Mouse (Mus musculus) lung, adult 2 months (tissue): ENCODE measurements at regions not wholly inside any gene's neighbourhood (a gene's known extent, or its start where the extent isn't known, plus 50 kb on each side); places are given as distances from the start of the nearest gene placed in this dataset.

Experiments
- CTCF ChIP-seq: fragments of 200-500 bp; IDR thresholded peaks from 2 replicates; pipeline ENCODE4 v1.5.1; 2011; ENCODE audit warnings: mild to moderate bottlenecking, low read length, control low read depth; ENCODE audit not compliant: insufficient read depth
- POLR2A ChIP-seq: fragments of 200-500 bp; IDR thresholded peaks from 2 replicates; pipeline ENCODE4 v1.6.1; 2011; ENCODE audit warnings: low read depth, mild to moderate bottlenecking, control low read depth, low read length, borderline replicate concordance; ENCODE audit errors: extremely low read depth

DNA sequence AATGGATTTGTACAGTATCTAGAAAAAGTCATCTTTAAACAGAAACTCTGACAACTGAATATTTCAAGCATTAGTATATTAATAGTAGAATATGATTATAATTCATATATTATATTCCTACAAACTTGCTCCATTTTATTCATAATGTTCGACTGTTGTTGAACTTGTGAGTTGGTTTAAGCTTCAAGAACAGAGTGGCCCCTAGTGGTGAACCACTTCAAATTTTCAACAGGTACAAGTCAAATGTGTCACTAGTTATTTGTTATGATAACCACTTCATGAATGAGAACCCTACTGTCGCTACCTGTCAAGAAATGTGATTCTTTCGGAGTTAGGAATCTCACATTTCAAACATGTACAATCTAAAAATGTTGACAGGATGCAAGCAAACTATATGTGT is 369.2 kb upstream of the Clec14a start:
- no peak for TF ChIP-seq CTCF
- no peak for TF ChIP-seq POLR2A
